Mouse (Mus musculus) limb, embryonic 11.5 days (tissue): ENCODE data around the gene Trabd2b. TPM values are rescaled to one million over a fixed set of nuclear protein-coding genes. Genes with fewer than 3 reads are reported as not detected.

Experiments
- ATAC-seq: fragments of 200-750 bp; cut with Nextera tagmentation; 2 replicates; pipeline ENCODE4 v1.8.0; 2017; ENCODE audit warnings: low read depth; ENCODE audit not compliant: insufficient number of reproducible peaks, low FRiP score, low TSS enrichment
- DNase-seq: peaks from one replicate; pipeline ENCODE4 v3.0.0-alpha.2; 2015; ENCODE audit warnings: low spot score
- H3K27ac ChIP-seq: fragments of 300-500 bp; sonication (generic); replicated peaks from 2 replicates; pipeline ENCODE4 v1.5.1; 2014; ENCODE audit warnings: low read depth, mild to moderate bottlenecking, low read length
- H3K27me3 ChIP-seq: fragments of 300-500 bp; sonication (generic); 2 replicates; pipeline ENCODE4 v1.6.1; 2014; ENCODE audit warnings: mild to moderate bottlenecking, low read length, mixed read lengths; ENCODE audit not compliant: control insufficient read depth, insufficient read depth
- H3K36me3 ChIP-seq: fragments of 300-500 bp; sonication (generic); 2 replicates; pipeline ENCODE4 v1.6.1; 2014; ENCODE audit warnings: mild to moderate bottlenecking, low read length, moderate library complexity, mixed read lengths; ENCODE audit not compliant: control insufficient read depth, insufficient read depth
- H3K4me1 ChIP-seq: fragments of 300-500 bp; sonication (generic); 2 replicates; pipeline ENCODE4 v1.6.1; 2014; ENCODE audit warnings: low read length, mixed read lengths; ENCODE audit not compliant: control insufficient read depth, insufficient read depth
- H3K4me2 ChIP-seq: fragments of 300-500 bp; sonication (generic); 2 replicates; pipeline ENCODE4 v1.6.1; 2014; ENCODE audit warnings: low read depth, mild to moderate bottlenecking, moderate library complexity; ENCODE audit not compliant: severe bottlenecking
- H3K4me3 ChIP-seq: fragments of 300-500 bp; sonication (generic); 2 replicates; pipeline ENCODE4 v1.5.1; 2014; ENCODE audit warnings: low read depth, low read length
- H3K9ac ChIP-seq: fragments of 300-500 bp; sonication (generic); 2 replicates; pipeline ENCODE4 v1.6.1; 2014; ENCODE audit warnings: mild to moderate bottlenecking, low read length
- H3K9me3 ChIP-seq: fragments of 300-500 bp; sonication (generic); 2 replicates; pipeline ENCODE4 v1.6.1; 2016; ENCODE audit warnings: low read length; ENCODE audit not compliant: control insufficient read depth
- WGBS: fragments of 180-500 bp; shearing (Covaris S2); extraction: QIAGEN DNeasy Blood & Tissue Kit; methylation state at CpG from one replicate; pipeline ENCODE4 v1.1.7; 2014; 5-methylcytosine and 5-hydroxymethylcytosine counted together
- polyA plus RNA-seq: library from polyadenylated mRNA; unstranded; fragments of >200 nt; fragmentation: Nextera tagmentation; extraction: Ambion mirVana; gene quantifications from 2 replicates; pipeline ENCODE4 v1.2.1, GENCODE M21; 2014

Gene Trabd2b
- polyA plus RNA-seq, 1 experiment from 2014 or later, result 0.33 TPM

DNA sequence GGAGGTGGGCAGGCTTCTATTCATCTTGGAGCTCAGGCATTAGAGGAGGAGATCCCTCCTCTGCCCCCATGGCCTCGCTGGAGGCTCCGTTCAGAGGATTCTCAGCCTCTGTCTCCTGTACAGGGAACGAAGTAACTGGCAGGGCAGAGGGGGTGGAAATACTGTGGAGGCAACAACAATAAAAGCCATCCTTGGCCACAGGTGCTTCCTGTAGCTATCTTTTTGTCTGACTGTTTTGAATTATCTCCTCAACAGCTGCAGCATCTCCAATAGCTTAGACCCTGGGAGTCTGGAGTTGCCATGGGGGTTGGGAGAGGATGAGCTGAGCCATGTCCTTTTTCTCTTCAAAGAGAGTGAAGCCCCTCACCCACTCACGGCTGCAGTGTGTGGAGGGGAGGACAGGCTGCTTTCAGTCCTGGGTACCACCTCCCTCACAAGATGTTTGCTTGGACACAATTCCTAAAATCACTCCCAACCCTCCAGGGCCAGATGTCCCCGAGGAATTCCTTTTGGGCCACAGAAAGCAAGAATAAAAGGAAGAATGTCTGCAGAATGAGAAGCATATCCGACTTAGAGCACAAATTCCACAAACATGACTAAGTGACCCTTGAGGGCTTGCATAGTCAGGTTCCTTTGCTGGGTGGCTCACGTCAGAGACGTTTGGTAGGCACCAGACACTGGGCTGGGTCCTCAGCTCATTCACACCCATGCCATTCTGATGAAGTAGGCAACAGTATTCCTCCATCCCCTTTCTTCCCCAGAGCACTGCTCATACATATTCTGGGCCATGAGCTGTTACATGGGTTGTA is 194.9 kb downstream of the Trabd2b start:
- Histone ChIP-seq H3K4me3 (no peak overlapping the region), H3K4me2 (no peak overlapping the region), H3K27ac (no peak overlapping the region), H3K27me3 (peaks cover 11% of the 10 kb centered on the region), H3K36me3 (no peaks in the 10 kb centered on the region), H3K4me1 (0 out of 2 replicates have a peak, but pooled peaks cover 4% of the 10 kb centered on the region), H3K9me3 (no peaks in the 10 kb centered on the region), H3K9ac (no peak overlapping the region)
- WGBS, result 55% methylated on average over 8 of the region's 8 CpGs
- no peak for ATAC-seq
- no peak for DNase-seq

- Histone ChIP-seq H3K27me3 (peaks cover 6% of the 10 kb centered on the region; the same call in 1 of the 2 replicates), H3K27ac (no peak overlapping the region), H3K4me3 (no peak overlapping the region), H3K9me3 (no peaks in the 10 kb centered on the region), H3K4me2 (no peak overlapping the region), H3K4me1 (0 out of 2 replicates have a peak, but pooled peaks cover 4% of the 10 kb centered on the region), H3K36me3 (no peaks in the 10 kb centered on the region), H3K9ac (no peak overlapping the region)
- 43% methylated on average over 3 of the region's 3 CpGs for WGBS
- ATAC-seq, result no peak
- no peak for DNase-seq
Observed at GRCm38 (mm10) chr4:114605670-114606069, 199.1 kb downstream of the Trabd2b start.

- Histone ChIP-seq H3K36me3 (no peaks in the 10 kb centered on the region), H3K27ac (no peak overlapping the region)
- ATAC-seq, result no peak
Observed at GRCm38 (mm10) chr4:114607873-114608272, 201.3 kb downstream of the Trabd2b start.

DNA sequence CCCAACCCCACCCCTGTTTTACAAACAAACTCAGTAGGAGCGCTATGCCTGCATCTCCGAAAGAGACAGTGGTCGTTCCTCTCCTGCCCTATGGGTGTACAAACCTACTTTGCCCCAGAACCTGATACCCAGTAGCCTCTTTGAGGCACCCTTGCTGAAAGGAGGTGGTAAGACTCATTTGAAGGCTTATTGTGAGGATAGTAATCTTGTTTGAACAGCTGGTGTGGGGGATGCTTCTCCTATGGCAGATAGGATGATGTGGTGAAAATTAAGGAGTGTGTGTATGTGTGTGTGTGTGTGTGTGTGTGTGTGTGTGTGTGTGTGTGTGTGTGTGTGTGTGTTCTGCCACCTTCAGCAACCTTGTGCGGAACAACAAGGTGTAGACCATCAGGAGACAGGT is 202.8 kb downstream of the Trabd2b start:
- Histone ChIP-seq H3K9me3 (no peaks in the 10 kb centered on the region), H3K27me3 (0 out of 2 replicates have a peak, but pooled peaks cover 2% of the 10 kb centered on the region), H3K36me3 (no peaks in the 10 kb centered on the region), H3K4me1 (no peaks in the 10 kb centered on the region), H3K9ac (no peak overlapping the region), H3K27ac (no peak overlapping the region), H3K4me2 (no peak overlapping the region), H3K4me3 (no peak overlapping the region)
- ATAC-seq (no peak), DNase-seq (no peak)
- WGBS, result 87% methylated on average over 4 of the region's 4 CpGs

More at GRCm38 (mm10) chr4:114607873-114608272, 201.3 kb downstream of the Trabd2b start:
- H3K4me2 ChIP-seq, result no peak overlapping the region
- H3K27me3 ChIP-seq, result 0 out of 2 replicates have a peak, but pooled peaks cover 2% of the 10 kb centered on the region
- no peak overlapping the region for H3K4me3 ChIP-seq
- no peak for DNase-seq
- 77% methylated on average over 2 of the region's 2 CpGs for WGBS
- no peaks in the 10 kb centered on the region for H3K9me3 ChIP-seq
- H3K9ac ChIP-seq, result no peak overlapping the region
- no peaks in the 10 kb centered on the region for H3K4me1 ChIP-seq

DNA sequence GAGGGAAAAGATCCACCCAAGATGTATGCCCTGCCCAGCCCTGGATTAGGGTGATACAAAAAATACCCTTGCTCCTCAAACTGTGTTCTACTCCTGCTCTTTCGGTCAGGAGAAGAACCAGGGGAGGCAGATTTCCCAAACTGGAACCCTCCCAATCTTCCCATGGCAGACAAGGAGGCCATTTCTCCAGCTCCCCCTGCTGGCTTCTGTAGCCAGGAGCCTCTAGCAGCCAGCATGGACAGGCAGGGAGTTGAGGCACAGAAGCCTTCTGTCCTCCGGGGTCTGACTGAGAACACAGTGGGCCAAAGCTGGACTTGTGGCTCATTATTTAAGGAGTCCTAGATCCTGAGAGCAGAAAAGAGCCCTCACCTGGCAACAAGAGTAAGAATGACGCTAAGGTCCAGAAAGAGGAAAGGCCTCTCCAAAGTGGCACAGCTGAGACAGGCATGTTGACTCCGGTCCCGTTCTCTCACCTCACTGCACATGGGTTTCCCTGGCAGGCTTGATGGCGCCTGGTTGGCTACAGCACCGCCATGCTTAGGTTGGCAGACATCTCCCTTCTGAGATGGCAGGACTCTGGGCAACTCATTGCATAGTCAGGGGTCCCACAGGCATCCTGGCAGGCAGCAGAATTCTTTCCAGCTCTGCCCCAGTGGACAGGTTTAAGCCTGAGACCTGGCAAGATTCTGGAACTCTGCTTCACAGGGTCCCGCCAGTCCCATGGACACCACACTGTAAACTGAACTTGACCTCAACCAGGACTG is 204.8 kb downstream of the Trabd2b start:
- Histone ChIP-seq H3K9ac (no peak overlapping the region), H3K36me3 (no peaks in the 10 kb centered on the region), H3K9me3 (no peaks in the 10 kb centered on the region), H3K27ac (no peak overlapping the region), H3K4me1 (no peaks in the 10 kb centered on the region), H3K4me2 (no peak overlapping the region), H3K27me3 (0 out of 2 replicates have a peak, but pooled peaks cover 2% of the 10 kb centered on the region), H3K4me3 (no peak overlapping the region)
- ATAC-seq (no peak), DNase-seq (peak; percentile 46)
- 85% methylated on average over 8 of the region's 8 CpGs for WGBS

- H3K4me2 ChIP-seq, result no peak overlapping the region
- ATAC-seq (no peak), DNase-seq (no peak)
- no peak overlapping the region for H3K27ac ChIP-seq
- H3K4me3 ChIP-seq, result no peak overlapping the region
- no peak overlapping the region for H3K9ac ChIP-seq
- H3K27me3 ChIP-seq, result 0 out of 2 replicates have a peak, but pooled peaks cover 1% of the 10 kb centered on the region
- no peaks in the 10 kb centered on the region for H3K4me1 ChIP-seq
- WGBS, result 85% methylated on average over 5 of the region's 5 CpGs
- no peaks in the 10 kb centered on the region for H3K36me3 ChIP-seq
- H3K9me3 ChIP-seq, result no peaks in the 10 kb centered on the region
Observed at GRCm38 (mm10) chr4:114612032-114612431, 205.5 kb downstream of the Trabd2b start.

- Histone ChIP-seq H3K9ac (no peak overlapping the region), H3K36me3 (no peaks in the 10 kb centered on the region), H3K4me2 (no peak overlapping the region), H3K27ac (no peak overlapping the region), H3K27me3 (no peaks in the 10 kb centered on the region), H3K4me3 (no peak overlapping the region), H3K4me1 (no peaks in the 10 kb centered on the region), H3K9me3 (no peaks in the 10 kb centered on the region)
- WGBS, result 88% methylated on average over 4 of the region's 4 CpGs
- ATAC-seq (no peak), DNase-seq (no peak)
Observed at GRCm38 (mm10) chr4:114612827-114613226, 206.3 kb downstream of the Trabd2b start.

- Histone ChIP-seq H3K36me3 (no peaks in the 10 kb centered on the region), H3K9ac (no peak overlapping the region), H3K4me3 (no peak overlapping the region), H3K4me1 (no peaks in the 10 kb centered on the region), H3K27ac (no peak overlapping the region), H3K4me2 (no peak overlapping the region), H3K9me3 (no peaks in the 10 kb centered on the region), H3K27me3 (no peaks in the 10 kb centered on the region)
- WGBS, result 59% methylated on average over 1 of the region's 1 CpGs
- ATAC-seq (no peak), DNase-seq (no peak)
Observed at GRCm38 (mm10) chr4:114614086-114614485, 207.6 kb downstream of the Trabd2b start.
